Mouse (Mus musculus): ENCODE measurements around the gene Rab3gap1. TPM values are rescaled to one million over a fixed set of nuclear protein-coding genes. Genes with fewer than 3 reads are reported as not detected.
"Not testable (repeated sequence)": the region's sequence is repeated elsewhere in the genome, so short reads cannot be mapped to it uniquely, and the experiment has no call there.

Gene Rab3gap1
- polyA plus RNA-seq, 1 experiment = 35.7 TPM

- TF ChIP-seq CTCF (IDR thresholded peaks at IDR 0.05; ENCODE audit: borderline replicate concordance, control insufficient read depth, extremely low read depth, insufficient read depth, low read length, poor library complexity) (no peak), POLR2A (IDR thresholded peaks at IDR 0.05; ENCODE audit: control insufficient read depth, extremely low read depth, insufficient read depth, low read length, poor library complexity) (no peak)
- H3K27me3 ChIP-seq (ENCODE audit: control insufficient read depth, insufficient read depth, low read length) = no peaks in the 10 kb centered on the region
- WGBS = 93% methylated on average over 3 of the region's 3 CpGs
- H3K27ac ChIP-seq (ENCODE audit: control insufficient read depth, insufficient read depth, low read length) = no peak overlapping the region
- peaks cover 37% of the 10 kb centered on the region for H3K36me3 ChIP-seq (ENCODE audit: control insufficient read depth, insufficient read depth, low read length)
- no peak for DNase-seq
- no peak overlapping the region for H3K4me3 ChIP-seq (ENCODE audit: control insufficient read depth, insufficient read depth, low read length)
- no peaks in the 10 kb centered on the region for H3K4me1 ChIP-seq (replicated peaks; ENCODE audit: control insufficient read depth, insufficient read depth, low read length)
Observed at GRCm38 (mm10) chr1:127945696-127946575, 77.4 kb downstream of the Rab3gap1 start.

GRCm38 (mm10) chr1:127946615-127947249 is 78.2 kb downstream of the Rab3gap1 start:
- H3K36me3 ChIP-seq (ENCODE audit: control insufficient read depth, insufficient read depth, low read length) = peaks cover 29% of the 10 kb centered on the region
- H3K4me3 ChIP-seq (ENCODE audit: control insufficient read depth, insufficient read depth, low read length) = no peak overlapping the region
- WGBS = 93% methylated on average over 5 of the region's 5 CpGs
- no peak for TF ChIP-seq POLR2A (IDR thresholded peaks at IDR 0.05; ENCODE audit: control insufficient read depth, extremely low read depth, insufficient read depth, low read length, poor library complexity)
- TF ChIP-seq CTCF (IDR thresholded peaks at IDR 0.05; ENCODE audit: borderline replicate concordance, control insufficient read depth, extremely low read depth, insufficient read depth, low read length, poor library complexity) = no peak
- no peak for DNase-seq
- H3K27ac ChIP-seq (ENCODE audit: control insufficient read depth, insufficient read depth, low read length) = no peak overlapping the region
- H3K27me3 ChIP-seq (ENCODE audit: control insufficient read depth, insufficient read depth, low read length) = no peaks in the 10 kb centered on the region
- H3K4me1 ChIP-seq (replicated peaks; ENCODE audit: control insufficient read depth, insufficient read depth, low read length) = no peaks in the 10 kb centered on the region

- TF ChIP-seq CTCF (IDR thresholded peaks at IDR 0.05; ENCODE audit: borderline replicate concordance, control insufficient read depth, extremely low read depth, insufficient read depth, low read length, poor library complexity) (no peak), POLR2A (IDR thresholded peaks at IDR 0.05; ENCODE audit: control insufficient read depth, extremely low read depth, insufficient read depth, low read length, poor library complexity) (no peak)
- WGBS = 93% methylated on average over 5 of the region's 5 CpGs
- Histone ChIP-seq H3K4me3 (ENCODE audit: control insufficient read depth, insufficient read depth, low read length) (no peak overlapping the region), H3K36me3 (ENCODE audit: control insufficient read depth, insufficient read depth, low read length) (peaks cover 14% of the 10 kb centered on the region), H3K4me1 (replicated peaks; ENCODE audit: control insufficient read depth, insufficient read depth, low read length) (no peaks in the 10 kb centered on the region), H3K27me3 (ENCODE audit: control insufficient read depth, insufficient read depth, low read length) (no peaks in the 10 kb centered on the region), H3K27ac (ENCODE audit: control insufficient read depth, insufficient read depth, low read length) (no peak overlapping the region)
- no peak for DNase-seq
Observed at GRCm38 (mm10) chr1:127948748-127949147, 80.2 kb downstream of the Rab3gap1 start.

GRCm38 (mm10) chr1:127952276-127952675 is 83.7 kb downstream of the Rab3gap1 start:
- no peak overlapping the region for H3K4me3 ChIP-seq (ENCODE audit: control insufficient read depth, insufficient read depth, low read length)
- no peaks in the 10 kb centered on the region for H3K4me1 ChIP-seq (replicated peaks; ENCODE audit: control insufficient read depth, insufficient read depth, low read length)
- no peak overlapping the region for H3K27ac ChIP-seq (ENCODE audit: control insufficient read depth, insufficient read depth, low read length)
- no peak for DNase-seq
- WGBS = 96% methylated on average over 4 of the region's 4 CpGs
- no peak for TF ChIP-seq CTCF (IDR thresholded peaks at IDR 0.05; ENCODE audit: borderline replicate concordance, control insufficient read depth, extremely low read depth, insufficient read depth, low read length, poor library complexity)
- no peak for TF ChIP-seq POLR2A (IDR thresholded peaks at IDR 0.05; ENCODE audit: control insufficient read depth, extremely low read depth, insufficient read depth, low read length, poor library complexity)
- no peaks in the 10 kb centered on the region for H3K36me3 ChIP-seq (ENCODE audit: control insufficient read depth, insufficient read depth, low read length)
- no peaks in the 10 kb centered on the region for H3K27me3 ChIP-seq (ENCODE audit: control insufficient read depth, insufficient read depth, low read length)

- WGBS = 74% methylated on average over 4 of the region's 4 CpGs
- not testable (repeated sequence) for H3K36me3 ChIP-seq (ENCODE audit: control insufficient read depth, insufficient read depth, low read length)
Observed at GRCm38 (mm10) chr1:127954198-127954597, 85.6 kb downstream of the Rab3gap1 start.

GRCm38 (mm10) chr1:127954800-127955199 is 86.2 kb downstream of the Rab3gap1 start:
- no peak overlapping the region for H3K4me3 ChIP-seq (ENCODE audit: control insufficient read depth, insufficient read depth, low read length)
- H3K4me1 ChIP-seq (replicated peaks; ENCODE audit: control insufficient read depth, insufficient read depth, low read length) = no peaks in the 10 kb centered on the region
- no peak overlapping the region for H3K27ac ChIP-seq (ENCODE audit: control insufficient read depth, insufficient read depth, low read length)
- no peaks in the 10 kb centered on the region for H3K36me3 ChIP-seq (ENCODE audit: control insufficient read depth, insufficient read depth, low read length)
- no peak for DNase-seq
- 93% methylated on average over 4 of the region's 4 CpGs for WGBS
- no peaks in the 10 kb centered on the region for H3K27me3 ChIP-seq (ENCODE audit: control insufficient read depth, insufficient read depth, low read length)
- TF ChIP-seq POLR2A (IDR thresholded peaks at IDR 0.05; ENCODE audit: control insufficient read depth, extremely low read depth, insufficient read depth, low read length, poor library complexity) = no peak
- TF ChIP-seq CTCF (IDR thresholded peaks at IDR 0.05; ENCODE audit: borderline replicate concordance, control insufficient read depth, extremely low read depth, insufficient read depth, low read length, poor library complexity) = no peak

More at GRCm38 (mm10) chr1:127954198-127954597, 85.6 kb downstream of the Rab3gap1 start:
- DNase-seq; H3K27me3 ChIP-seq (ENCODE audit: control insufficient read depth, insufficient read depth, low read length); H3K4me3 ChIP-seq (ENCODE audit: control insufficient read depth, insufficient read depth, low read length); H3K4me1 ChIP-seq (replicated peaks; ENCODE audit: control insufficient read depth, insufficient read depth, low read length); H3K27ac ChIP-seq (ENCODE audit: control insufficient read depth, insufficient read depth, low read length): not testable (repeated sequence)

Data from thymus, adult 2 months (tissue).